Mouse (Mus musculus): ENCODE data around the gene Ifi202b. TPM values are rescaled to one million over a fixed set of nuclear protein-coding genes. Genes with fewer than 3 reads are reported as not detected.

Gene Ifi202b
- not detected for polyA plus RNA-seq (2014; fragmentation: Illumina TruSeq; extraction: RNeasy Lipid Tissue Mini Kit (QIAGEN cat#74804); ENCODE audit: low read depth, low replicate concordance)

DNA sequence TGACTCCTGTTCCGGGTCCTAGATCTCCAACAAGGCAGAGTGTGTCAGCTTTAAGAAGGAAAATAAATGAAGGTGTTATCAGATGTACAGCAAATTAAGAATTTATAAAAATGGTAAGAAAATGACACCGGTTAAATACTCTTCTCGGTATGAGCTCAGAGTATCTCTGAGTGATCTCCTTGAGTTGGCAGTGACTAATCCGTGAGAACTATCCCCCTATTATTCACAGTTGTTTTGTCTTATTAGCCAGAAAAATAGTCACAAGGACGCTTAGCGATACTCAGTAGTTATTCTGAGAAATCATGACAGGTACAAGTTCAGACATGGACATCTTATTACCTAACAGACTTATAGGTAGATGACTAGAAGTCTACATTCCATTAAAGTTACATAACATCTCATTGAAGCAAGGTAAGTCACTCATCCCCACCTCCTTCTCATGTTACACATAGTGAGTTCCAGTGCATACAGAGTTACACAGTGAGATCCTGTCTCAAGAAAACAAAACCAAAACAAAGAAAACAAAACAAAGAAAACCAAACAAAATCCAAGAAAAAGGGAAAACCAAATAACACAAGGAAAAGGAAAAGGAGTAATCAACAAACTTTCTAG lies at the start of gene Ifi202b:
Ifi202b (minus strand) TSS at position 51 of the 612 bp plus-strand sequence.

DNA sequence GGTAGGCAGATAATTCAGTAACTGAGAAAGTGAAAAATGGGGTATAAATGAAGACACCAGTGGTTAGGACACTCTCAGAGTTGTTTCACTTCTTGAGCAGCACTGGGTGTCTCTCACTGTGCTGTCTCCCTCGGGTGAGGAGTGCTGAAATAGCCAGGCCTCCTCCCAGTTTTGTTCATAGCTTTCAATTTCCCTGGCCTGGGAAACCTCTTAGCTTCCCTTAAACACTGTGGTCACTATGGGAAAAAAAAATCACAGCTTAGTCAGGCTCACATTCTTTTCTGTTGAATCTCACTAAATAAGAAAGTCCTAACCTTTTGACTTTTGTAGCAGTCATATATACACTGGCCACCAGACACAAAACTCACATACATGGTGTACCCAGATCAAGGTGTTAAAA lies 49.2 kb upstream of the Ifi202b start, which contains the start of gene Ifi205:
Ifi205 (minus strand) TSS at position 113 of the 400 bp plus-strand sequence.

DNA sequence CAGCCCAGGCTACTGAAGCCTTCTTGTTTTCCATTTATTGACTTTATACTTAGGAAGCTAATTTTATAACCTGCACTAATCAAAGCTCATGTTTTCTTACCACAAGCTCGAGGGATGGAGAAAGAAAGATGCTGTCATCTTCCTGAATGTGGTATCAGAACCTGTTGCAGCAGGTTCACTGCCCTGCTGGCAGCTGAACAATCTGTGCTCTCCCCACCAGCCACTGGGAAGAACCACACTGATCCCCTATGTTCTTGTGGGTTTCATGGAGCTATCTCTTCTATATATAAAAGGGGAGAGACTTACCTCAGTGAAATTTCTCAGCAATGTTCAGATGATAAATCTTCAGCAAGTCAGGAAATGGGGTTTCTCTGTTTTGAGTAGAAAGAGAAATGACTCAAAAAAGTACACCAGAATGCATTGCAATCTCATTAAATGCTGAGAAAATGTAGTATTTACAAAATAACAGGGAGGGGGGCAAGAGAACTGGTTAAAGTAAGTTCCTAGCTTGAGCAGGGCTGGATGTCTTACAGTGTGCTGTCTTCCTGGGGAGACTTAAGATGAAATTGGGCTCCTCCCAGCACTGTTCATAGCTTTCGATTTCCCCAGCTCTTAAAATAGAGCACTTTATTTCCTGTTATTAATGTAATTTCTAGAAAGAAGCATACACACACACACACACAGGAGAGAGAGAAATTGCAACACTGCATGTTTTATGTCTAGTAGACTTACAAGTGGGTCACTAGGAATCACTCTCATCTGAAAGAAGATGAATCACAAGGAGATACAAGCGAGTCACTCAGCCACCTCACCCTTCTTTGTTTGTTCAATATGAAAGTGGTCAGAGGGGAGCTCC lies 40.4 kb downstream of the Ifi202b start, which contains the start of the genes Mndal and Ifi203:
Mndal (minus strand) TSS at position 568 of the 856 bp plus-strand sequence.
Ifi203 (minus strand) TSS at position 749 of the 856 bp plus-strand sequence.

Other genes with a start within 250 kb of the Ifi202b start
- 4.6 TPM for gene Ifi207, start 241.0 kb downstream of the Ifi202b start, polyA plus RNA-seq (2014; fragmentation: Illumina TruSeq; extraction: RNeasy Lipid Tissue Mini Kit (QIAGEN cat#74804); ENCODE audit: low read depth, low replicate concordance)
- 10.5 TPM for gene Ifi204, start 215.8 kb downstream of the Ifi202b start, polyA plus RNA-seq (2014; fragmentation: Illumina TruSeq; extraction: RNeasy Lipid Tissue Mini Kit (QIAGEN cat#74804); ENCODE audit: low read depth, low replicate concordance)
- gene Ifi211, start 69.7 kb downstream of the Ifi202b start, polyA plus RNA-seq (2014; fragmentation: Illumina TruSeq; extraction: RNeasy Lipid Tissue Mini Kit (QIAGEN cat#74804); ENCODE audit: low read depth, low replicate concordance) = 7.2 TPM
- gene Mndal, start 40.3 kb downstream of the Ifi202b start, polyA plus RNA-seq (2014; fragmentation: Illumina TruSeq; extraction: RNeasy Lipid Tissue Mini Kit (QIAGEN cat#74804); ENCODE audit: low read depth, low replicate concordance) = 49.2 TPM
- gene Ifi203, start 40.1 kb downstream of the Ifi202b start, polyA plus RNA-seq (2014; fragmentation: Illumina TruSeq; extraction: RNeasy Lipid Tissue Mini Kit (QIAGEN cat#74804); ENCODE audit: low read depth, low replicate concordance) = 42.1 TPM
- gene Ifi205, start 49.1 kb upstream of the Ifi202b start, polyA plus RNA-seq (2014; fragmentation: Illumina TruSeq; extraction: RNeasy Lipid Tissue Mini Kit (QIAGEN cat#74804); ENCODE audit: low read depth, low replicate concordance) = 2.0 TPM
- gene Olfr433, start 58.0 kb upstream of the Ifi202b start, polyA plus RNA-seq (2014; fragmentation: Illumina TruSeq; extraction: RNeasy Lipid Tissue Mini Kit (QIAGEN cat#74804); ENCODE audit: low read depth, low replicate concordance) = not detected
- not detected for gene Olfr432, start 66.5 kb upstream of the Ifi202b start, polyA plus RNA-seq (2014; fragmentation: Illumina TruSeq; extraction: RNeasy Lipid Tissue Mini Kit (QIAGEN cat#74804); ENCODE audit: low read depth, low replicate concordance)
- not detected for gene Olfr430, start 83.9 kb upstream of the Ifi202b start, polyA plus RNA-seq (2014; fragmentation: Illumina TruSeq; extraction: RNeasy Lipid Tissue Mini Kit (QIAGEN cat#74804); ENCODE audit: low read depth, low replicate concordance)
- gene Olfr429, start 101.6 kb upstream of the Ifi202b start, polyA plus RNA-seq (2014; fragmentation: Illumina TruSeq; extraction: RNeasy Lipid Tissue Mini Kit (QIAGEN cat#74804); ENCODE audit: low read depth, low replicate concordance) = not detected
- gene Olfr427, start 114.1 kb upstream of the Ifi202b start, polyA plus RNA-seq (2014; fragmentation: Illumina TruSeq; extraction: RNeasy Lipid Tissue Mini Kit (QIAGEN cat#74804); ENCODE audit: low read depth, low replicate concordance) = not detected
- gene Olfr231, start 138.4 kb upstream of the Ifi202b start, polyA plus RNA-seq (2014; fragmentation: Illumina TruSeq; extraction: RNeasy Lipid Tissue Mini Kit (QIAGEN cat#74804); ENCODE audit: low read depth, low replicate concordance) = not detected
- not detected for gene Olfr424, start 148.8 kb upstream of the Ifi202b start, polyA plus RNA-seq (2014; fragmentation: Illumina TruSeq; extraction: RNeasy Lipid Tissue Mini Kit (QIAGEN cat#74804); ENCODE audit: low read depth, low replicate concordance)
- not detected for gene Olfr420, start 172.9 kb upstream of the Ifi202b start, polyA plus RNA-seq (2014; fragmentation: Illumina TruSeq; extraction: RNeasy Lipid Tissue Mini Kit (QIAGEN cat#74804); ENCODE audit: low read depth, low replicate concordance)
- not detected for gene Spta1, start 190.0 kb upstream of the Ifi202b start, polyA plus RNA-seq (2014; fragmentation: Illumina TruSeq; extraction: RNeasy Lipid Tissue Mini Kit (QIAGEN cat#74804); ENCODE audit: low read depth, low replicate concordance)